Mouse (Mus musculus) kidney, embryonic 14.5 days (tissue): ENCODE data around the gene Irgm1. TPM values are rescaled to one million over a fixed set of nuclear protein-coding genes. Genes with fewer than 3 reads are reported as not detected.

Experiments
- ATAC-seq: fragments of 200-750 bp; cut with Nextera tagmentation; 2 replicates; pipeline ENCODE4 v1.8.0; 2017; ENCODE audit warnings: moderate number of reproducible peaks, mild to moderate bottlenecking, moderate TSS enrichment, moderate library complexity; ENCODE audit not compliant: low FRiP score, low TSS enrichment
- H3K27ac ChIP-seq: fragments of 300-500 bp; sonication (generic); 2 replicates; pipeline ENCODE4 v1.5.1; 2014; ENCODE audit warnings: low read depth, mild to moderate bottlenecking, low read length, moderate library complexity, mixed read lengths
- H3K27me3 ChIP-seq: fragments of 300-500 bp; sonication (generic); 2 replicates; pipeline ENCODE4 v1.6.1; 2014; ENCODE audit warnings: mild to moderate bottlenecking, low read length; ENCODE audit not compliant: control insufficient read depth, insufficient read depth
- H3K36me3 ChIP-seq: fragments of 300-500 bp; sonication (generic); 2 replicates; pipeline ENCODE4 v1.6.1; 2014; ENCODE audit warnings: low read length, mixed read lengths; ENCODE audit not compliant: control insufficient read depth, insufficient read depth
- H3K4me1 ChIP-seq: fragments of 300-500 bp; sonication (generic); 2 replicates; pipeline ENCODE4 v1.6.1; 2014; ENCODE audit warnings: low read length, mixed read lengths; ENCODE audit not compliant: control insufficient read depth, insufficient read depth
- H3K4me2 ChIP-seq: fragments of 300-500 bp; sonication (generic); replicated peaks from 2 replicates; pipeline ENCODE4 v1.6.1; 2014; ENCODE audit warnings: low read depth, mild to moderate bottlenecking, low read length
- H3K4me3 ChIP-seq: fragments of 300-500 bp; sonication (generic); 2 replicates; pipeline ENCODE4 v1.5.1; 2014; ENCODE audit warnings: mild to moderate bottlenecking, low read length
- H3K9ac ChIP-seq: fragments of 300-500 bp; sonication (generic); 2 replicates; pipeline ENCODE4 v1.6.1; 2014; ENCODE audit warnings: low read depth, mild to moderate bottlenecking, low read length, moderate library complexity
- H3K9me3 ChIP-seq: fragments of 300-500 bp; sonication (generic); 2 replicates; pipeline ENCODE4 v1.6.1; 2016; ENCODE audit warnings: low read length; ENCODE audit not compliant: control insufficient read depth
- WGBS: fragments of 180-500 bp; shearing (Covaris S2); extraction: QIAGEN DNeasy Blood & Tissue Kit; methylation state at CpG from one replicate; pipeline ENCODE4 v1.1.7; 2014; 5-methylcytosine and 5-hydroxymethylcytosine counted together
- polyA plus RNA-seq: library from polyadenylated mRNA; unstranded; fragments of >200 nt; fragmentation: Nextera tagmentation; extraction: Ambion mirVana; gene quantifications from 2 replicates; pipeline ENCODE4 v1.2.1, GENCODE M21; 2014

The Irgm1 gene
- polyA plus RNA-seq, 1 experiment from 2014 or later, result 13.2 TPM

DNA sequence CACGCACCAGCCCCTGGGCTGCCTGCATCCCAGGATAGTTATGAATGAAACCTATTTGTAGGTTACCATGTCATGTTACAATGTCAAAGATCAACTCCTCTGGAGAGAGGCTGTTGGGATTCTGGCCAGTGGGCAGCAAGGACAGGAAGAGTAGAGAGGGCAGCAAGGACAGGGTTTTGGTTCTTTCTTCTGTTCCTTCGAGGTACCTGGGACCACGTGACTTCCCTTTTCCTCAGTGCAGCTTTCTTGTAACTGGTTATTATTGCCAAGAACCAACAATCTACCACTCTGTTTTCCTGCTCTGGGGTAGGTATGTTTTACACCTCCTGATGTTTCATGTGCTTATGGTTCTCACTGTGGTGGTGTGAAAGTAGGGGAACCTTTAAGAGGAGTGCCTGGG, 7.7 kb downstream of the Irgm1 start:
- WGBS, result 90% methylated on average over 3 of the region's 3 CpGs
- no peak for ATAC-seq
- Histone ChIP-seq H3K4me3 (no peak overlapping the region), H3K4me2 (no peak overlapping the region), H3K4me1 (no peaks in the 10 kb centered on the region), H3K9me3 (no peaks in the 10 kb centered on the region), H3K27ac (no peak overlapping the region), H3K9ac (no peak overlapping the region), H3K27me3 (peaks cover 6% of the 10 kb centered on the region; the same call in 1 of the 2 replicates), H3K36me3 (peaks cover 5% of the 10 kb centered on the region; the same call in 1 of the 2 replicates)

DNA sequence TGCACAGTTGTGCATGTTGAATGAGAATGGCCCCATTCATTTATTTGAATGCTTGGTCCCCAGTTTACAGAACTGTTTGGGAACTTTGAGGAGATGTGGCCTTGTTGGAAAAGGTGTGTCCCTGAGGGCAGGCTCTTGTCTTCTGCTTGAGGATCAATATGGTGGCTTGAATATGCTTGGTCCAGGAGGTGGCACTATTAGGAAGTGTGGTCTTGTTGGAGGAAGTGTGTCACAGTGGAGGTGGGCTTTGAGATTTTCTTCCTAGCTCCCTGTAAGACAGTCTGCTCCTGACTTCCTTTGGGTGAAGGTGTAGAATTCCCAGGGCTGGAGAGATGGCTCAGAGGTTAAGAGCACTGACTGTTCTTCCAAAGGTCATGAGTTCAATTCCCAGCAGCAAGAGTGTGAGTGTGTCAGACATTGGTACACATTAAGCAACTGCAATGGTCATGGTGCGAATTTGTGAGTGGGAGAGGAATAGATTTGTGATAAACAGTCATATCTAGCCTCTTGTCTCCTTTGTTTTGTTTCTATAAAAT, 8.6 kb downstream of the Irgm1 start:
- no peak for ATAC-seq
- H3K4me3 ChIP-seq, result no peak overlapping the region
- H3K9ac ChIP-seq, result no peak overlapping the region
- H3K9me3 ChIP-seq, result no peaks in the 10 kb centered on the region
- peaks cover 5% of the 10 kb centered on the region; the same call in 1 of the 2 replicates for H3K36me3 ChIP-seq
- H3K27ac ChIP-seq, result no peak overlapping the region
- peaks cover 4% of the 10 kb centered on the region; the same call in 1 of the 2 replicates for H3K4me1 ChIP-seq
- peaks cover 6% of the 10 kb centered on the region; the same call in 1 of the 2 replicates for H3K27me3 ChIP-seq
- H3K4me2 ChIP-seq, result no peak overlapping the region
- 86% methylated on average over 1 of the region's 1 CpGs for WGBS

DNA sequence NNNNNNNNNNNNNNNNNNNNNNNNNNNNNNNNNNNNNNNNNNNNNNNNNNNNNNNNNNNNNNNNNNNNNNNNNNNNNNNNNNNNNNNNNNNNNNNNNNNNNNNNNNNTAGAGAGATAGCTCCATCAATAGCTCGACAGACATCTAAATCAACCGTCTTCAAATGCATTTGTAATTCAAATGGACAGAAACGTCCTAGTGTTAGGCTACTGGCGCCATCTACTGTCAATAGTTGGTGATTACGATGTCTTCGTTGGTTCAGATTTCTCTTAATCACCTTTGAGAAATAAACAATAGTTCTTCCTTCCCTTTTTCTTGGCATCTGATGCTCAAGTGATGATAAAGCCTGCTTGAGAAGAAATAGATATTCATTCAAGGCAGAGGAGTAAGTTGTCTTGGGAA, 12.5 kb downstream of the Irgm1 start:
- ATAC-seq, result no peak
- Histone ChIP-seq H3K4me2 (peak overlapping the region; percentile 83), H3K36me3 (no peaks in the 10 kb centered on the region), H3K4me1 (peaks cover 7% of the 10 kb centered on the region; the same call in 1 of the 2 replicates), H3K27ac (no peak overlapping the region), H3K9ac (no peak overlapping the region), H3K9me3 (no peaks in the 10 kb centered on the region), H3K4me3 (peak overlapping the region; percentile 45), H3K27me3 (peaks cover 6% of the 10 kb centered on the region; the same call in 1 of the 2 replicates)
- WGBS, result 0% methylated on average over 6 of the region's 6 CpGs

DNA sequence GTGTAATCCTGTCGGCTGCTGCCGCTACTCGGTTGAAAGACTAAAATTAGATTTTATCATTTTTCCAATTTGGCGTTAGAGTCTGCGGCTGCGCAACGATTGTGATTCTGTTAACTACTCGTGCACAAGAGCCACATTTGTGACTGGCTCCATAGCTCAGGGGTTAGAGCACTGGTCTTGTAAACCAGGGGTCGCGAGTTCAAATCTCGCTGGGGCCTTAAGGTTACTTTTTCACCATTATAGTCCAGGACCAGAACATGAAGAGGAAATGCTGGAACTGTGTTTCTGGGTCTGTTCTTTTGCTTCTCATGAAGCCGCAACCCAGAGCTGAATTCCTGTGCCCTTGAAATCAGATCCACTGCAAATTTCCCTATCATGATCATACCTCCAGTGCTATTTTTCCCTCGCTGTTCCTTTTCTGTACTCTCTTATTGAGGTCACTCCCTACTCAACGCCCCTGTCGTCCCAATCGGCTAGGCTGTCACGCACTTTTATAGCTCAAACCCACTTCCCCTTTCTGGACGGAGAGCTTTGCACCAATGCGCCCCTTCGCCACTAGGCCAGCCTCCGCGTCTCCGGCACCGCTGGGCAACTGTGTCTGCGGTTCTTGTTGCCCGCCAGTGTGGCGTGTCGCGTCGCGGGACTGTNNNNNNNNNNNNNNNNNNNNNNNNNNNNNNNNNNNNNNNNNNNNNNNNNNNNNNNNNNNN, 17.9 kb downstream of the Irgm1 start:
- H3K4me3 ChIP-seq, result peak overlapping the region; percentile 56
- WGBS, result under 1% methylated on average over 31 of the region's 31 CpGs
- H3K27me3 ChIP-seq, result no peaks in the 10 kb centered on the region
- no peaks in the 10 kb centered on the region for H3K36me3 ChIP-seq
- H3K9me3 ChIP-seq, result peaks cover 6% of the 10 kb centered on the region; the same call in 1 of the 2 replicates
- peak; percentile 53 for ATAC-seq
- H3K9ac ChIP-seq, result peak overlapping the region; percentile 44
- no peak overlapping the region for H3K27ac ChIP-seq
- H3K4me2 ChIP-seq, result peak overlapping the region; percentile 76
- peaks cover 11% of the 10 kb centered on the region; the same call in 1 of the 2 replicates for H3K4me1 ChIP-seq

DNA sequence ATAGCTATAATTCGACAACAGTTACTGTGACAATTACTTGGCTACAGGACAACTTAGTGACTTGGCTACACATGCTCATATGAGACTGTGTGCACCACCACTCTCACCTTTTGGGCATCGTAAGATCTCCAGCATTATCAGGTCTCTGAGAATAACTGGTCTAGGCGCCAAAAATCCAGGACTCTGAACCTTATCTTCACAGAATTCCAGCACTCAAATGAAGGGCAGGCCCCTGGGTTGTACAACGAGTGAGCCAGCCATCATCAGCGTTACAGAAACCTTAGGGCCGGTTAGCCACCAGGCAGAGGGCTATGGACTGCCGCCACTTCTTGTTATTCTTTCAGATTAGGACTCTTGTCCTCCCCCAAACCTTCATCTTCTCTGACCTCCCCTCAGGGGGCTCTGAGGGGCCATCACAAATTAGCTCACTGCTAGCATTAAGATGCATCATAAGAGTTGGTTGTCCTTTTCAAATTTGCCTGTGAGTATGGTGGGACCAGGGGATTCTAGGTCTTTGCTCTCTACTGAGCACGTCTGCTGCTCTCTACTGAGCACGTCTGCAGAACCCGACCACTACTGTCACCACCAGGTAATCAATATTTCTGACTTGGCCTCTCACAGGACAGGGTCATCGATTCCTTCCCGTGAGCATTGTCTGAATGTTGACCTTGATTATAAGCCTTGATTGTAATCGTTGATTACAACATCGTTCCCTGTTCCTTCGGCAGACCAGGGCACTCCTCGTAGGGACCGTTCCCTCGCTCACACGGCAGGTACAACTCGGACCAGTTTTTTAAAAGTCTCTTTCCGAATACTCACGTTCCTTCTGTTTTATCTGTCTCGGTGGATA, 18.6 kb downstream of the Irgm1 start:
- no peak for ATAC-seq
- 8% methylated on average over 23 of the region's 23 CpGs for WGBS
- Histone ChIP-seq H3K27me3 (no peaks in the 10 kb centered on the region), H3K36me3 (no peaks in the 10 kb centered on the region), H3K27ac (no peak overlapping the region), H3K9me3 (peaks cover 6% of the 10 kb centered on the region; the same call in 1 of the 2 replicates), H3K4me1 (0 out of 2 replicates have a peak, but pooled peaks cover 7% of the 10 kb centered on the region), H3K4me3 (peak overlapping the region; percentile 56), H3K4me2 (peak overlapping the region; percentile 76), H3K9ac (peak overlapping the region; percentile 44)

DNA sequence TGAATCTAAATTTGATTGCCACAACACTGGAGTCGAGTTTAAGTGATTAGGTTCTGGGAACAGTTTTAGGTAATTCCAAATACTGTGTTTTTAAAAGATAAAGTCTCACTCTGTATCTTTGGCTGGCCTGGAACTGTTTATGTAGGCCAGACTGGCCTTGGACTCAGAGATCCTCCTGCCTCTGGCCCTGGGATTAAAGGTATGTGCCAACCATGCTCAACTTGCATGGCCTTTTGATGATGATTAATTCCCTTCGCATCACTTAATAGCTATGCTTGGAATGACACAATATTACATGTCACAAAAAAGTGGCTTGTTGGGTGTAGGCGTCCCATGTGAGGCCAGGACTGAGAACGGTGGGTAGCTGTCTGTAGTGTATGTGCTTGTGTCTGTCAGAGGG, 19.3 kb downstream of the Irgm1 start:
- ATAC-seq, result no peak
- no peak overlapping the region for H3K27ac ChIP-seq
- H3K36me3 ChIP-seq, result no peaks in the 10 kb centered on the region
- no peaks in the 10 kb centered on the region for H3K27me3 ChIP-seq
- H3K4me1 ChIP-seq, result 0 out of 2 replicates have a peak, but pooled peaks cover 7% of the 10 kb centered on the region
- H3K9ac ChIP-seq, result no peak overlapping the region
- H3K4me3 ChIP-seq, result no peak overlapping the region
- no peak overlapping the region for H3K4me2 ChIP-seq
- H3K9me3 ChIP-seq, result peaks cover 6% of the 10 kb centered on the region; the same call in 1 of the 2 replicates
- WGBS, result 72% methylated on average over 4 of the region's 4 CpGs

DNA sequence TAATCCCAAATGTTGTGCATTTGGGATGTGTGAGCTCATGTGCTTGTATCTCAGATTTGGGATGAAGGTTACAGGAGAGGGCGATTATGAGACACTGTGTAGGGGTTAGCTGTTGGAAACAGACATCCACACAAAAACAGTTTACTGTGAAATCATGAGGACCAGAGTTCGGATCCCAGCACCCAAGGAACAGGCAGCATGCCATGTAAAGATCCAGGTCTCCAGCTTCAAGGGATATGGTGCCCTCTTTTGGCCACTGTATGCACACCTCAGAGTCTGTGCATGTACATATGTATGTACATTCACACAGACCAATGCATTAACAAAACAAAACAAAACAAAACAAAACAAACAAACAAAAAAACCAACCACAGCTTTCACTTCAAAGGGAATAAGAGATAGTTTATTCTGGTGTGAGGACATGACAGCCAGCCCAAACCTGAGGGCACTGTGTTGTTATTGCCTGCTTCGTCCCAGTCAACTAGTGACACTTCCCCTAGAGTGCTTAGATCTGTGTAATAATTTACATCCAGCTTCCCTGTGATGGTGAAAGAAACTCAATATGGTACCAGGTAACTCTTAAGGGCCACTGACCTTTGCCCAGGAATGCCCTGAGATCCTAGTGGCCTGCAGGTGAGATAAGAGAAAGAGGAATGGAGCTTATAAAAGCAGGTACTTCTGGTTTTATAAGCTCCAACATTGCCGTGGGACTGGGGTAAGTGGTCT, 20.1 kb downstream of the Irgm1 start:
- no peak for ATAC-seq
- Histone ChIP-seq H3K27ac (no peak overlapping the region), H3K4me2 (no peak overlapping the region), H3K9me3 (peaks cover 6% of the 10 kb centered on the region; the same call in 1 of the 2 replicates), H3K9ac (no peak overlapping the region), H3K4me3 (no peak overlapping the region), H3K27me3 (no peaks in the 10 kb centered on the region), H3K4me1 (0 out of 2 replicates have a peak, but pooled peaks cover 7% of the 10 kb centered on the region), H3K36me3 (no peaks in the 10 kb centered on the region)
- WGBS, result 77% methylated on average over 4 of the region's 4 CpGs

DNA sequence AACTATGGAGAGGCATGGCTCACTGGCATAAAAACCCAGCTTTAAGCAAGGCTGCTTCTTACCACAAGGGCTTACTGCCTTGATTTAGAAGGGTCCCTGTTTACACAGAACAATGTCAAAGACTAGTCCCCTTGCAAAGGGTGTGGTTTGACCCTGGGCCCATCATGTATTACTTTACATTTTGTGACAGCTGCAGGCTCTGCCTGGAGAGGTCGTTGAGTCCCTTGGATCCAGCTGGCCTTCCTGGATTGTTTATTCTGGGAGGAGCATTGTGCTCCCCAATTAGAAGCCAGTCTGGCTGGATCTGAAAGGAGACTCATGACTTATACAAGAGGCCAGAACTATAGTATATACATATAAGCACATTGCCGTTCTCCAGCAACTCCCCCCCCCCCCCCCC, 21.2 kb downstream of the Irgm1 start:
- Histone ChIP-seq H3K27me3 (no peaks in the 10 kb centered on the region), H3K27ac (no peak overlapping the region), H3K9ac (no peak overlapping the region), H3K4me2 (no peak overlapping the region), H3K9me3 (peaks cover 6% of the 10 kb centered on the region; the same call in 1 of the 2 replicates), H3K4me3 (no peak overlapping the region), H3K36me3 (no peaks in the 10 kb centered on the region), H3K4me1 (0 out of 2 replicates have a peak, but pooled peaks cover 7% of the 10 kb centered on the region)
- WGBS, result 38% methylated on average over 2 of the region's 2 CpGs
- ATAC-seq, result no peak
